Mouse (Mus musculus) forebrain, embryonic 14.5 days (tissue): ENCODE measurements around the gene Ifit2. TPM values are rescaled to one million over a fixed set of nuclear protein-coding genes. Genes with fewer than 3 reads are reported as not detected.

Experiments
- ATAC-seq: fragments of 200-750 bp; cut with Nextera tagmentation; 2 replicates; pipeline ENCODE4 v1.8.0; 2017; ENCODE audit warnings: mild to moderate bottlenecking, moderate library complexity
- DNase-seq: peaks from one replicate; pipeline ENCODE4 v3.0.0-alpha.2; 2015; ENCODE audit warnings: low spot score
- H3K27ac ChIP-seq: fragments of 300-500 bp; sonication (generic); 2 replicates; pipeline ENCODE4 v1.5.1; 2014; ENCODE audit warnings: low read depth, mild to moderate bottlenecking, control low read depth, low read length, moderate library complexity
- H3K27me3 ChIP-seq: fragments of 300-500 bp; sonication (generic); replicated peaks from 2 replicates; pipeline ENCODE4 v1.6.1; 2014; ENCODE audit warnings: low read length, control low read depth, mixed read lengths; ENCODE audit not compliant: control insufficient read depth, insufficient read depth
- H3K36me3 ChIP-seq: fragments of 300-500 bp; sonication (generic); 2 replicates; pipeline ENCODE4 v1.6.1; 2014; ENCODE audit warnings: low read length, control low read depth; ENCODE audit not compliant: control insufficient read depth, insufficient read depth
- H3K4me1 ChIP-seq: fragments of 300-500 bp; sonication (generic); 2 replicates; pipeline ENCODE4 v1.6.1; 2014; ENCODE audit warnings: antibody characterized with exemption, low read length, control low read depth; ENCODE audit not compliant: control insufficient read depth, insufficient read depth
- H3K4me2 ChIP-seq: fragments of 300-500 bp; sonication (generic); 2 replicates; pipeline ENCODE4 v1.6.1; 2014; ENCODE audit warnings: mild to moderate bottlenecking, control low read depth, low read length
- H3K4me3 ChIP-seq: fragments of 300-500 bp; sonication (generic); 2 replicates; pipeline ENCODE4 v1.5.1; 2014; ENCODE audit warnings: low read depth, low read length, control low read depth
- H3K9ac ChIP-seq: fragments of 300-500 bp; sonication (generic); 2 replicates; pipeline ENCODE4 v1.6.1; 2014; ENCODE audit warnings: mild to moderate bottlenecking, low read length, control low read depth, moderate library complexity
- H3K9me3 ChIP-seq: fragments of 300-500 bp; sonication (generic); replicated peaks from 2 replicates; pipeline ENCODE4 v1.6.1; 2016; ENCODE audit warnings: low read length, control low read depth, mixed read lengths; ENCODE audit not compliant: control insufficient read depth
- WGBS: fragments of 180-500 bp; shearing (Covaris S2); extraction: QIAGEN DNeasy Blood & Tissue Kit; methylation state at CpG from one replicate; pipeline ENCODE4 v1.1.7; 2014; 5-methylcytosine and 5-hydroxymethylcytosine counted together
- polyA plus RNA-seq: library from polyadenylated mRNA; unstranded; fragments of >200 nt; fragmentation: Nextera tagmentation; extraction: Ambion mirVana; gene quantifications from 2 replicates; pipeline ENCODE4 v1.2.1, GENCODE M21; 2014

The Ifit2 gene
- 8.3 and 8.4 TPM in 2 replicates for polyA plus RNA-seq

DNA sequence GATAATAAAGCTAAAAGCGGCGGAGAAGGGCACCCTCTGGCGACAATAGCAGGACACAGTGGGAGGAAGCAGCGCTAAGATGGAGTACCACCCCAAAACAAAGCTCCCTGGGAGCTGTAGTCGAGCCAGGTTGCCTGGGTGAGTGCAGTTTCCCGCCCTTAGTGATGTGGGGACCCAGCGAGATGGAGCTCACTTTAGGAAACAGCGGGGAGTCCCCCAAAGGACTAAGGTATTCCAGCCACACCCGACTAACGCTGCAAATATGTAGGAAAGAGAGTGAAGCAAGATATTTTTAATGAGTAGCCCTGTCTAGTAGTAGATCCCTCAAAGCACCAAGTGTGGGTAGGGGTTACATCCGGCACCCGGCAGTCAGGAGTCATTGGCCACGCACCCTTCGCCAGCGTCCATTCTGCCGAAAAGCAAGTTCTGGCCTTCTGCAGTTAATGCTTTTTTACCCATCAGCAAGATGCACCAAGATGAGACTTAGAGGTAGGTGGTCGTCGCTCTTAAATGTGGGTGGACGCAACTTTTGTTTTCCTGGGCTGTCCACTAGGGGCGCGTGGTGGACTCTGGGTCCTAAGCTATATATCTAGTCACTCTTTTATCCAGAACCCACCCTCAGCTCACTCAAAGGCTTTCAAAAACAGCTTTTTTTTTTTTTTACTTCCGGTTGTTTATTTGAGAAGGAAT is at the start of gene Ifit2:
Gene Ifit2 (plus strand): TSS at position 161 of the 690 bp plus-strand sequence.
- H3K27me3 ChIP-seq, result no peaks in the 10 kb centered on the region
- peak within 1 kb of the TSS; percentile 39 for H3K4me3 ChIP-seq
- no peak within 1 kb of the TSS; the same call in 1 of the 2 replicates for H3K27ac ChIP-seq
- H3K36me3 ChIP-seq, result no peaks in the 10 kb centered on the region
- H3K4me1 ChIP-seq, result no peaks in the 10 kb centered on the region
- ATAC-seq (peak; percentile 97), DNase-seq (peak; percentile 92)
- H3K9me3 ChIP-seq, result no peaks in the 10 kb centered on the region
- under 1% methylated on average over 22 of the region's 22 CpGs for WGBS
- H3K9ac ChIP-seq, result peak within 1 kb of the TSS; percentile 59
- peak within 1 kb of the TSS; percentile 57 for H3K4me2 ChIP-seq

DNA sequence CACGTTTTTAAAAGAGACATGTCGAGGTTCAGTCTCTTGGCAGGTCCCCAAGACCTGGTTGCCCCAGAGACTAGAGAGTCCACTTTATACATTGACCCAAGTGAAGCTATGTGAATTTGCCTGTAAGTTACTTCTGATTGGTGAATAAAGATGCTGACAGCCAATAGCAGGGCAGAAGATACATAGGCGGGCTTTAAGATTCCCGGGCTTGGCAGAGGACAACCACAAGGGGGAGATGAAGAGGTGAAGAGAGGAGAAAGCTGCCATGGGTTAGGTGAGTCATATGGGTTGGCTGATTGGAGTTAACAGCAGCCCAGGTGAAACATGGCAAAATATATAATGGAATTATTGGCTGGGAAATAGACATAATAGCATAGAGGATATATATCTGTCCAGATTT is 49.7 kb upstream of the Ifit2 start:
- WGBS, result 49% methylated on average over 4 of the region's 4 CpGs
- Histone ChIP-seq H3K36me3 (no peaks in the 10 kb centered on the region), H3K4me2 (no peak overlapping the region), H3K9me3 (no peaks in the 10 kb centered on the region), H3K4me1 (no peaks in the 10 kb centered on the region), H3K4me3 (no peak overlapping the region), H3K27me3 (no peaks in the 10 kb centered on the region), H3K9ac (no peak overlapping the region), H3K27ac (no peak overlapping the region)
- peak; percentile 40 for DNase-seq
- ATAC-seq, result peak; percentile 67

DNA sequence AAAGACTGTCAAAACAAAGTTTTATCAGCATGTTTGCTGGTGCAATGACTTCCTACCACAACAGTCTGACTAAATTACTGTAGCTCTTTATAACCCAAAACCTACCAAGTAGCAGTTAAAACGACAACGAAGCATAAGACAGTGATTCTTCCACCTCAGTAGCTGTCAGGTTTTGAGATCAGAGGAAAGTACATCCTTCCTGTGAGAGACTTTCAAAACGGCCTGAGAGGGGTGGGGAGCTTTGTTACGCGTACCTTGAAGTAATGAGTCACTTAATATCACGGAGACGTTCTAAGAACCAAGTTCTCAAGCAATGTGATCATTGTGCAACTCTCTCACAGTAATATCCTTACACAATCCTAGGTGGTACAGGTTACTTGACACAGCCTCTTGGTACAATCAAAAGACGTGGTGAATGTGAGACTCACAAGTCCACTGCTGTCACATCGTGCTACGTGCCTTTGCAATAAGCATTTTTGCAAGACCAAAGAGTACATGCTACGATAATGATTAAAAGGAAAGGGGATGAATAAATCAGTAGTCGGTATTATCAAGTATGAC is 45.3 kb upstream of the Ifit2 start:
- Histone ChIP-seq H3K4me3 (no peak overlapping the region), H3K9me3 (no peaks in the 10 kb centered on the region)
- ATAC-seq, result no peak

GRCm38 (mm10) chr19:34510717-34511116 is 39.8 kb upstream of the Ifit2 start:
- no peaks in the 10 kb centered on the region for H3K27me3 ChIP-seq
- no peaks in the 10 kb centered on the region for H3K9me3 ChIP-seq
- H3K27ac ChIP-seq, result no peak overlapping the region
- no peak overlapping the region for H3K9ac ChIP-seq
- 94% methylated on average over 5 of the region's 5 CpGs for WGBS
- H3K4me3 ChIP-seq, result no peak overlapping the region
- ATAC-seq (no peak), DNase-seq (no peak)
- H3K4me1 ChIP-seq, result no peaks in the 10 kb centered on the region
- H3K4me2 ChIP-seq, result no peak overlapping the region
- H3K36me3 ChIP-seq, result peaks cover 10% of the 10 kb centered on the region; the same call in 1 of the 2 replicates

More for the DNA sequence above, 45.3 kb upstream of the Ifit2 start:
- Histone ChIP-seq H3K4me2 (no peak overlapping the region), H3K27ac (no peak overlapping the region), H3K4me1 (no peaks in the 10 kb centered on the region), H3K36me3 (peaks cover 10% of the 10 kb centered on the region; the same call in 1 of the 2 replicates), H3K27me3 (no peaks in the 10 kb centered on the region), H3K9ac (no peak overlapping the region)
- 90% methylated on average over 12 of the region's 12 CpGs for WGBS
- DNase-seq, result no peak

DNA sequence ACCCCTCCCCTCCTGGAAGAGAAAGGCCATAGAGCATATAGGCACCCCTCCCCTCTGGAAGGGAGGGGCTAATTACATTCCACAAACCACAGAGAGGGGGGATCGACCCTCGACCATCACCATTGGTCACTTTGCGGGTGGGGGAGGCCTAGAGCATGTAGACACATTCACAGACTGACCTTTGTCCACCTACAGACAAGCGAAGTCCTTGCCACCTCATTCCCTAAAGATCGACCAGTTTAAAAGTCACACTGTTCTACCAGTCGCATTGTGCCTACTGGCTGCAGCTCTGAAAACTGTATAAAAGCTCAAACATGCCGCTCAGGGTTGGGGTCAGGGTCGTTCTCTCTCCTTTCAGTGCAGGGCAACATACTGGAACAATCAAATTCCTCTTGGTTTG is 39.0 kb upstream of the Ifit2 start:
- DNase-seq (no peak), ATAC-seq (no peak)
- Histone ChIP-seq H3K4me1 (no peaks in the 10 kb centered on the region), H3K4me2 (no peak overlapping the region), H3K27ac (no peak overlapping the region), H3K36me3 (peaks cover 6% of the 10 kb centered on the region; the same call in 1 of the 2 replicates), H3K9me3 (no peaks in the 10 kb centered on the region), H3K9ac (no peak overlapping the region), H3K4me3 (no peak overlapping the region), H3K27me3 (no peaks in the 10 kb centered on the region)
- WGBS, result 77% methylated on average over 8 of the region's 8 CpGs

- H3K4me2 ChIP-seq, result no peak overlapping the region
- DNase-seq (no peak), ATAC-seq (no peak)
- H3K4me3 ChIP-seq, result no peak overlapping the region
- no peak overlapping the region for H3K27ac ChIP-seq
- no peaks in the 10 kb centered on the region for H3K27me3 ChIP-seq
- no peak overlapping the region for H3K9ac ChIP-seq
- H3K36me3 ChIP-seq, result no peaks in the 10 kb centered on the region
- H3K9me3 ChIP-seq, result no peaks in the 10 kb centered on the region
- WGBS, result 85% methylated on average over 3 of the region's 3 CpGs
- no peaks in the 10 kb centered on the region for H3K4me1 ChIP-seq
These were observed 34.8 kb upstream of the Ifit2 start for GRCm38 (mm10) chr19:34515681-34516080.

- H3K27ac ChIP-seq, result no peak overlapping the region
- 96% methylated on average over 2 of the region's 2 CpGs for WGBS
- ATAC-seq (no peak), DNase-seq (no peak)
- no peaks in the 10 kb centered on the region for H3K27me3 ChIP-seq
- no peaks in the 10 kb centered on the region for H3K9me3 ChIP-seq
- H3K4me3 ChIP-seq, result no peak overlapping the region
- no peaks in the 10 kb centered on the region for H3K36me3 ChIP-seq
- H3K4me1 ChIP-seq, result no peaks in the 10 kb centered on the region
- H3K4me2 ChIP-seq, result no peak overlapping the region
- H3K9ac ChIP-seq, result no peak overlapping the region
These were observed 34.1 kb upstream of the Ifit2 start for GRCm38 (mm10) chr19:34516346-34516745.

DNA sequence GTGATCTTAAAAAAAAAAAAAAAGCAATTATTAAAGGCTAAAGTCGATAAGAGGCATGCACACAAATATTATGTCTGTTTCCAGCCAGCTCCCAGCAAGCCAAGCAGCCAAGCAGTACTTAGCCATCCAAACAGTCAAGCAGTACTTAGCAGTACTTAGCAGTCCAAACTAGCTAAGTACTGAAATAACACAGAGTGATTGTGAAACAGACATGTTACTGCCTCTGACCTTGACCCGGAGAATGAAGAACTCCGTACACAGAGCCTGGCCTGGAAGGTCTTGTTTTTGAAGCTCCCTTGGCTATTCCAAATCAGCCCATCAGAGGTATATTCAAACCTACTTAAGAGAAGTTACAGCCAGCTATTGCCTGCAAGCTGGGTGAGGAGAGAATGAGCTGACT is 33.3 kb upstream of the Ifit2 start:
- DNase-seq (no peak), ATAC-seq (no peak)
- Histone ChIP-seq H3K4me3 (no peak overlapping the region), H3K9ac (no peak overlapping the region), H3K36me3 (no peaks in the 10 kb centered on the region), H3K9me3 (no peaks in the 10 kb centered on the region), H3K4me2 (no peak overlapping the region), H3K27ac (no peak overlapping the region), H3K27me3 (no peaks in the 10 kb centered on the region), H3K4me1 (no peaks in the 10 kb centered on the region)
- WGBS, result 92% methylated on average over 3 of the region's 3 CpGs
